Mouse (Mus musculus) thymus, adult 2 months (tissue): ENCODE measurements around the gene Polr2i. TPM values are rescaled to one million over a fixed set of nuclear protein-coding genes. Genes with fewer than 3 reads are reported as not detected.

ENCODE experiments used
- DNase-seq: peaks from one replicate; pipeline ENCODE4 v3.0.0; 2021
- H3K27ac ChIP-seq: fragments of 200-500 bp; 2 replicates; pipeline ENCODE4 v1.5.1; 2012; ENCODE audit warnings: low read length, control low read depth; ENCODE audit not compliant: control insufficient read depth, insufficient read depth
- H3K27me3 ChIP-seq: fragments of 200-500 bp; 2 replicates; pipeline ENCODE4 v1.6.1; 2012; ENCODE audit warnings: mild to moderate bottlenecking, low read length, moderate library complexity, mixed read lengths; ENCODE audit not compliant: control insufficient read depth, insufficient read depth
- H3K36me3 ChIP-seq: fragments of 200-500 bp; 2 replicates; pipeline ENCODE4 v1.6.1; 2012; ENCODE audit warnings: mild to moderate bottlenecking, low read length, moderate library complexity; ENCODE audit not compliant: control insufficient read depth, insufficient read depth
- H3K4me1 ChIP-seq: fragments of 200-500 bp; replicated peaks from 2 replicates; pipeline ENCODE4 v1.6.1; 2012; ENCODE audit warnings: low read length; ENCODE audit not compliant: control insufficient read depth, insufficient read depth
- H3K4me3 ChIP-seq: fragments of 200-500 bp; 2 replicates; pipeline ENCODE4 v1.5.1; 2012; ENCODE audit warnings: mild to moderate bottlenecking, low read length, control low read depth, moderate library complexity; ENCODE audit not compliant: control insufficient read depth, insufficient read depth
- CTCF ChIP-seq: fragments of 200-500 bp; IDR thresholded peaks from 2 replicates; pipeline ENCODE4 v1.5.1; 2012; ENCODE audit warnings: mild to moderate bottlenecking, control low read depth, low read length, moderate library complexity, borderline replicate concordance; ENCODE audit not compliant: control insufficient read depth, poor library complexity, insufficient read depth; ENCODE audit errors: extremely low read depth
- POLR2A ChIP-seq: fragments of 200-500 bp; IDR thresholded peaks from 2 replicates; pipeline ENCODE4 v1.6.1; 2012; ENCODE audit warnings: mild to moderate bottlenecking, low read length, control low read depth, moderate library complexity; ENCODE audit not compliant: control insufficient read depth, poor library complexity, insufficient read depth; ENCODE audit errors: extremely low read depth
- WGBS: fragments of 180-500 bp; shearing (Covaris S2); methylation state at CpG from one replicate; pipeline ENCODE4 v1.1.7; 2018; 5-methylcytosine and 5-hydroxymethylcytosine counted together
- polyA plus RNA-seq: library from polyadenylated mRNA; depleted of rRNA; stranded (reverse); fragments of >200 nt; gene quantifications from 2 replicates; pipeline ENCODE4 v1.2.3, GENCODE M21; 2012

The Polr2i gene
- polyA plus RNA-seq, 1 experiment, result 157 TPM

- Histone ChIP-seq H3K36me3 (0 out of 2 replicates have a peak, but pooled peaks cover 4% of the 10 kb centered on the region), H3K4me1 (peaks cover 21% of the 10 kb centered on the region), H3K27me3 (no peaks in the 10 kb centered on the region), H3K27ac (peak overlapping the region; percentile 88), H3K4me3 (peak overlapping the region; percentile 48)
- TF ChIP-seq POLR2A, result no peak
- no peak for TF ChIP-seq CTCF
- 2% methylated on average over 16 of the region's 16 CpGs for WGBS
- peak; percentile 66 for DNase-seq
Measured at GRCm38 (mm10) chr7:30219293-30220007, 12.3 kb upstream of the Polr2i start.

DNA sequence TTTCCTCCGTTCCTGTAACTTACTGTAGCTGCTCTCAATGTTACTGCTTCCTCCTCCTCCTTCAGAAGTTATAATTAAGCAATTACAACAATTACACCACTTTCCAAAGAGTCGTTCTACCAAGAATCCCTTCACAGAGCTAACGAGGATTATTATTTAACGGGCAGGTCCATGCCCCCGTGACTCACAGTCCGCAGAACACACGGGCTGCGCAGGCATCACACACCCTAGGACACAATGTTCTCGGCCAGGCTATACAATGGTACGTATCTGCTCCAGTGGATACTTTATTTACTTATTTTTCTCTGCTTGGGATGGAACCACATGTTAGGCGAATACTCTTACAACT is 11.8 kb upstream of the Polr2i start:
- H3K27ac ChIP-seq, result peak overlapping the region; percentile 88
- WGBS, result 13% methylated on average over 11 of the region's 11 CpGs

GRCm38 (mm10) chr7:30221433-30221832 is 10.3 kb upstream of the Polr2i start:
- Histone ChIP-seq H3K27ac (no peak overlapping the region), H3K4me3 (no peak overlapping the region), H3K4me1 (peaks cover 21% of the 10 kb centered on the region), H3K36me3 (0 out of 2 replicates have a peak, but pooled peaks cover 9% of the 10 kb centered on the region), H3K27me3 (no peaks in the 10 kb centered on the region)
- no peak for TF ChIP-seq CTCF
- no peak for DNase-seq
- WGBS, result 49% methylated on average over 3 of the region's 3 CpGs

More for the DNA sequence above, 11.8 kb upstream of the Polr2i start:
- DNase-seq, result no peak
- H3K36me3 ChIP-seq, result 0 out of 2 replicates have a peak, but pooled peaks cover 4% of the 10 kb centered on the region
- H3K4me1 ChIP-seq, result peaks cover 21% of the 10 kb centered on the region
- TF ChIP-seq CTCF (no peak), POLR2A (no peak)
- peak overlapping the region; percentile 48 for H3K4me3 ChIP-seq
- H3K27me3 ChIP-seq, result no peaks in the 10 kb centered on the region

- DNase-seq, result no peak
- no peak overlapping the region for H3K4me3 ChIP-seq
- 94% methylated on average over 5 of the region's 5 CpGs for WGBS
- 0 out of 2 replicates have a peak, but pooled peaks cover 9% of the 10 kb centered on the region for H3K36me3 ChIP-seq
- H3K27me3 ChIP-seq, result no peaks in the 10 kb centered on the region
- TF ChIP-seq POLR2A (no peak), CTCF (no peak)
- peaks cover 19% of the 10 kb centered on the region for H3K4me1 ChIP-seq
- H3K27ac ChIP-seq, result no peak overlapping the region
Measured at GRCm38 (mm10) chr7:30222205-30222604, 9.5 kb upstream of the Polr2i start.

GRCm38 (mm10) chr7:30224206-30224605 is 7.5 kb upstream of the Polr2i start:
- H3K27ac ChIP-seq, result no peak overlapping the region
- DNase-seq, result no peak
- H3K36me3 ChIP-seq, result 0 out of 2 replicates have a peak, but pooled peaks cover 9% of the 10 kb centered on the region
- 96% methylated on average over 12 of the region's 12 CpGs for WGBS
- no peaks in the 10 kb centered on the region for H3K27me3 ChIP-seq
- peaks cover 11% of the 10 kb centered on the region for H3K4me1 ChIP-seq
- TF ChIP-seq POLR2A (no peak), CTCF (no peak)
- no peak overlapping the region for H3K4me3 ChIP-seq

- Histone ChIP-seq H3K27me3 (no peaks in the 10 kb centered on the region), H3K4me1 (peaks cover 11% of the 10 kb centered on the region), H3K27ac (no peak overlapping the region), H3K4me3 (peak overlapping the region; percentile 66), H3K36me3 (0 out of 2 replicates have a peak, but pooled peaks cover 1% of the 10 kb centered on the region)
- WGBS, result under 1% methylated on average over 16 of the region's 16 CpGs
- TF ChIP-seq POLR2A, result no peak
- TF ChIP-seq CTCF, result no peak
- no peak for DNase-seq
Measured at GRCm38 (mm10) chr7:30231328-30231668, 450 bp upstream of the Polr2i start.

DNA sequence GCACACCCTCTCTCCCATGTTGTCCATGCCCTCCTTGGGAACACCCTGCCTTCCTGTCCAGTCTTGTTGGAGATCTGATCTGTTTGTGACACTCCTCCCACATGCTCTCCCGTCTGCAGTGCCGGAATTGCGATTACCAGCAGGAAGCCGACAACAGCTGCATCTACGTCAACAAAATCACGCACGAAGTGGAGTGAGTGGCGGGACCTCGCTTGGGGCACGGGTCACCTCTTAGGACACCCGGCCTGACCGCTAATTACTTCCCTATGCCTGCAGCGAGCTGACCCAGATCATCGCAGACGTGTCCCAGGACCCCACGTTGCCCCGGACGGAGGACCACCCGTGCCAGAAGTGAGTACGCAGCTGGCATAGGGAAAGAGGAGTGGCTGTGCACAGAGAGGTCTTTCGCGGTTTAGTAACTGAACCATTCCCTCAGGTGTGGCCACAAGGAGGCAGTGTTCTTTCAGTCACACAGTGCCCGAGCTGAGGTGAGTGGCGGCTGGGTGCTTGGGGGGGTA is 942 bp downstream of the Polr2i start:
- Histone ChIP-seq H3K36me3 (no peaks in the 10 kb centered on the region), H3K27ac (0 out of 2 replicates have a peak overlapping the region, but pooled peaks have one; percentile 2), H3K4me1 (peaks cover 11% of the 10 kb centered on the region), H3K4me3 (peak overlapping the region; percentile 64), H3K27me3 (no peaks in the 10 kb centered on the region)
- 11% methylated on average over 24 of the region's 24 CpGs for WGBS
- DNase-seq, result peak; percentile 55
- TF ChIP-seq POLR2A, result no peak
- TF ChIP-seq CTCF, result no peak
